Mouse (Mus musculus): Measurements from ENCODE around the gene Zhx3.

DNA sequence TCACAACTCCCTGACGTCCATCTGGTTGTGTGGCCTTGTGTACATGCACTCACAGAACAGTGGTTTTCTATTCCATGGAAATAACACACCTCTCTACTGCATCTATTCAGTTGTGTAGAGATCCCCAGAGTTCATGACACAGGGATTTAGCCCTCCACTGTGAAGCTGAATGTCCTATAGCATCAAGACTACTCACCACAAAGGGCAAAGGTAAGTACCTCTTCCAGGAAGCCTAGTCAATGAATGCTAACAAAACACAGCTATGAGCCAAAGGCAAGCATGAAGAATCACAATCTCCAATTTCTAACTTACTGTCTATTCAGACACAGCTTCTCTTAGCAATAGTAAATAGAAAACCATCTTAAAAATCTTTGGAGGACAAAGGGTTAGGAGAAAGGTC is 25.1 kb downstream of the Zhx3 start:
- TF ChIP-seq GATA1 (IDR thresholded peaks at IDR 0.05; ENCODE audit: low read length) (no peak), TAL1 (IDR thresholded peaks at IDR 0.05; ENCODE audit: low read length) (no peak)
